Mouse (Mus musculus) brain, embryonic 14.5 days (tissue): ENCODE results near the gene Mgll.

Experiments
- CTCF ChIP-seq: fragments of 200-500 bp; IDR thresholded peaks from 2 replicates; pipeline ENCODE4 v1.5.1; 2012; ENCODE audit warnings: inconsistent platforms, mild to moderate bottlenecking, moderate library complexity, borderline replicate concordance; ENCODE audit not compliant: insufficient read depth, insufficient read length; ENCODE audit errors: extremely low read depth
- POLR2A ChIP-seq: fragments of 200-500 bp; IDR thresholded peaks from 2 replicates; pipeline ENCODE4 v1.6.1; 2012; ENCODE audit warnings: mild to moderate bottlenecking, inconsistent platforms, borderline replicate concordance; ENCODE audit not compliant: poor library complexity, insufficient read depth, insufficient read length, severe bottlenecking; ENCODE audit errors: extremely low read depth

- TF ChIP-seq CTCF (no peak), POLR2A (no peak)
Observed at GRCm38 (mm10) chr6:88743601-88744291, 19.5 kb downstream of the Mgll start.
